Mouse (Mus musculus) thymus, adult 2 months (tissue): ENCODE data around the gene Clta.

ENCODE experiments used
- CTCF ChIP-seq: fragments of 200-500 bp; IDR thresholded peaks from 2 replicates; pipeline ENCODE4 v1.5.1; 2012; ENCODE audit warnings: mild to moderate bottlenecking, control low read depth, low read length, moderate library complexity, borderline replicate concordance; ENCODE audit not compliant: control insufficient read depth, poor library complexity, insufficient read depth; ENCODE audit errors: extremely low read depth
- POLR2A ChIP-seq: fragments of 200-500 bp; IDR thresholded peaks from 2 replicates; pipeline ENCODE4 v1.6.1; 2012; ENCODE audit warnings: mild to moderate bottlenecking, low read length, control low read depth, moderate library complexity; ENCODE audit not compliant: control insufficient read depth, poor library complexity, insufficient read depth; ENCODE audit errors: extremely low read depth

GRCm38 (mm10) chr4:43984326-43984725 lies 19.9 kb upstream of the Clta start:
- TF ChIP-seq POLR2A, result no peak
- TF ChIP-seq CTCF, result no peak
